Mouse (Mus musculus) cortical plate, adult 2 months (tissue): ENCODE measurements around the gene Gtpbp10. TPM values are rescaled to one million over a fixed set of nuclear protein-coding genes. Genes with fewer than 3 reads are reported as not detected.

Experiments
- H3K27ac ChIP-seq: fragments of 200-500 bp; 2 replicates; pipeline ENCODE4 v1.5.1; 2012; ENCODE audit warnings: low read length, control low read depth, inconsistent platforms; ENCODE audit not compliant: insufficient read depth
- H3K4me1 ChIP-seq: fragments of 200-500 bp; 2 replicates; pipeline ENCODE4 v1.6.1; 2011; ENCODE audit warnings: low read length; ENCODE audit not compliant: control insufficient read depth, insufficient read depth
- H3K4me3 ChIP-seq: fragments of 200-500 bp; 2 replicates; pipeline ENCODE4 v1.5.1; 2011; ENCODE audit warnings: mild to moderate bottlenecking, low read length, control low read depth; ENCODE audit not compliant: insufficient read depth
- CTCF ChIP-seq: fragments of 200-500 bp; IDR thresholded peaks from 2 replicates; pipeline ENCODE4 v1.5.1; 2011; ENCODE audit warnings: mild to moderate bottlenecking, control low read depth, low read length; ENCODE audit not compliant: insufficient read depth; ENCODE audit errors: extremely low read depth
- POLR2A ChIP-seq: fragments of 200-500 bp; IDR thresholded peaks from 2 replicates; pipeline ENCODE4 v1.6.1; 2011; ENCODE audit warnings: mild to moderate bottlenecking, low read length, control low read depth; ENCODE audit not compliant: insufficient read depth; ENCODE audit errors: extremely low read depth
- polyA plus RNA-seq: library from polyadenylated mRNA; depleted of rRNA; stranded (reverse); fragments of >200 nt; gene quantifications from 2 replicates; pipeline ENCODE4 v1.2.3, GENCODE M21; 2012; rRNA removed

Gtpbp10 gene
- 8.2 and 8.7 TPM in 2 replicates for polyA plus RNA-seq

DNA sequence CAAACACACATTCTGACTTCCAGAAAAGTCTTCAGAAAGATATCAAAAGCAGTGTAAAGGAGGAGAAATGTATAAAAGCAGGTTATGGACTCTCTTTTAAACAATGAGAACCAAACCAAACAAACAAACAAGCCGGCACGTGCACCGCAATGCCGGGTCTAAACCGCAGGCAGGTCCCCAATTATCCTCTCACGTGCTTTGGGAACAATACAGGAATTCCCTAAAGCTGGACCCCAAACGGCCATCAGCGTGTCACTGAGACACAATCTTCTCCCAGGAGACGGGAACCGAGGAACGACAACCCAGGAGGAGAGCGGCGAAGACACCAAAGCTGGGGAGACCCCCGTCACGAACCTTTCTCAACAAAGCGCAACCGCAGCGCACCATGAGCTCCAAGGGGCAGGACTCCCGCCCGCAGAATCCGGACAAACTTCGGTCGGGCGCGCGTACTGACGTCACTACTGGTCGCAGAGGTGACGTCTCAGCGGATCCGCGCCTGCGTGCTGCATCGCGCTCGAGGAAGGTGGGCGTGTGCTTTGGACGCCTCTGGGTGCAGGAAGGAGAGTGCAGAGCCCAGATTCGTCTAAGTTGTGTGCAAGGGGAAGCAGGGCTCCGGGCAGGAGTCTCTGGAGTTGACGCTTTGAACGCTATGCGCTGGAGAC is at the start of gene Gtpbp10:
Gene Gtpbp10 (minus strand): TSS at position 460 of the 662 bp plus-strand sequence.
- no peaks in the 10 kb centered on the region for H3K4me1 ChIP-seq
- peak; percentile 91 for TF ChIP-seq POLR2A
- no peak for TF ChIP-seq CTCF
- peak within 1 kb of the TSS; percentile 64 for H3K4me3 ChIP-seq
- no peak within 1 kb of the TSS for H3K27ac ChIP-seq

DNA sequence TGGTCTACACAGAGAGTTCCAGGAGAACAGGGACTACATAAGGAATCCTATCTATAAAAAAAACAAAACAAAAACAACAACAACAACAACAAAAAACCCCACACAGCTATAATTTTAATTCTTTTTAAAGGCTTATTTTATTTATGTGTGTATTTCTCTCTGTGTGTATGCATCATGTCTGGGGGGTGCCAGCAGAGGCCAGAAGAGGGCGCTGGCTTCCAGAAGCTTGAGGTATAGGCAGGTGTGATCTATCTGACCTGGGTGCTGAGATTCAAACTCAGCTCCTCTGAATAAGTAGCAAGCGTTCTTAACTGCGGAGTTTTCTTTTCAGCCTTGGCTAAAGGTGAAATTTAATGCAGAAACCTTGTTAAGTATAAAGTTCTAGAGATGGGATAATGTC is 28.3 kb upstream of the Gtpbp10 start:
- no peaks in the 10 kb centered on the region for H3K4me1 ChIP-seq
- H3K27ac ChIP-seq: no peak overlapping the region
- no peak overlapping the region for H3K4me3 ChIP-seq
- TF ChIP-seq POLR2A (no peak), CTCF (no peak)

DNA sequence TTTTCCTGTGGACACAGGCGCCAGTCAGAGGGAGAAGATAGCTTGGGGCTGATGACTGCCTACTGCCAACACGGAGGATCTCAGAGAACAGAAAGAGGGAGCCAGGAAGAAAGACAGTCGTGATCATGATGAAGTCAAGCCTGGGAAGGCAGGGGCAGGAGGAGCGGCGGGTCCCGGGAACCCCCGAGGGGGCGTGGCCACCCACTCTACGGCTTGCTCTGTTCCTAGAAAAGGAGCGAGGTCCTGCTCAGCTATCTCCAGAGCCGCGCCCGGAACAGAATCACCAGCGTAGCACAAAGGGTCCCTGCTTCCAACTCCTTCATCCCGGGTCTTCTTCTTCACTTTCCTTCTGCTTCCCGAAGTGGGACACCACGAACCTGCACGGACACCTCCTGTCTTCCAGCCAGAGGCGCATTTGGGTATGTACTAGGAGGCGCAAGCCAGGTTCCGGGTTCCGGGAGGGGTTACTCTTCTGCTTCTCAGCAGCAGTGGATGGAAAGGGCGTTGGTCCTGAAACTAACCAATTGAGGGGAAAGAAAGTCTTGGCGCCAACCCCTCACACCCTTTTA is 14.5 kb upstream of the Gtpbp10 start, which contains the start of gene Gm8773:
Gene Gm8773 (plus strand): TSS at position 51 of the 569 bp plus-strand sequence.
- Histone ChIP-seq H3K4me3 (peak within 1 kb of the TSS; percentile 53), H3K27ac (no peak within 1 kb of the TSS)

GRCm38 (mm10) chr5:5562435-5562834 is 3.1 kb upstream of the Gtpbp10 start:
- no peak for TF ChIP-seq POLR2A
- no peak overlapping the region for H3K4me3 ChIP-seq

More for the DNA sequence above, 14.5 kb upstream of the Gtpbp10 start, which contains the start of gene Gm8773:
- no peaks in the 10 kb centered on the region for H3K4me1 ChIP-seq
- TF ChIP-seq POLR2A: no peak
- TF ChIP-seq CTCF: no peak

DNA sequence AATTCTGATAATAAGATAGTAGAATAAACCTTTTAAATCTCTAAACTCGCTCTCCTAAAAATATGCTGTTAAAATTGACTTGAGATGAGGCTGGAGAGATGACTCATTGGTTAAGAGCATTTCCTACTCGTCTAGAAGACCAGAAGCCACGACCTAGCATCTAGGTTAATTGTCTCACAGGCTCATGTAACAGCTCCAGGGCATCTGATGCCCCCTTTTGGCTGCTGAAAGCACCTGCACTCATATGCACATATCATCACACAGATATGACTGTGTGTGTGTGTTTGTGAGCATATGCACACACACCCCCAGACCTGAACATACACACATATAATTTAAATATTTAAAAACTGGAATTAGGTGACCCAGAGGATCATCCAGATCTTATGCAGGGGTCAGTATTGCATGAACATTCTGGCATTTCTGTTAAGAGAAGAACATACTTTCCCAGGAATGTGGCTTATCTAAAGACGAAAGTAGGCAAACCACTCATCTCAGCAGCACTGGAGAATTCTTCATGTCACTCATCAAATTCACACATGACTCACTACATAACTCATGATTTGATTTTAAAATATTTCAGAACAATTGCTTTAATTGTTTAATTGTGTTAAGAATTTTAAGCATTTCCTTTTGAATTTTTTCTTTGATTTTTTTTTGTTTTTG is 1.8 kb upstream of the Gtpbp10 start:
- TF ChIP-seq CTCF (no peak), POLR2A (no peak)

More at GRCm38 (mm10) chr5:5562435-5562834, 3.1 kb upstream of the Gtpbp10 start:
- H3K27ac ChIP-seq: no peak overlapping the region
- no peaks in the 10 kb centered on the region for H3K4me1 ChIP-seq

DNA sequence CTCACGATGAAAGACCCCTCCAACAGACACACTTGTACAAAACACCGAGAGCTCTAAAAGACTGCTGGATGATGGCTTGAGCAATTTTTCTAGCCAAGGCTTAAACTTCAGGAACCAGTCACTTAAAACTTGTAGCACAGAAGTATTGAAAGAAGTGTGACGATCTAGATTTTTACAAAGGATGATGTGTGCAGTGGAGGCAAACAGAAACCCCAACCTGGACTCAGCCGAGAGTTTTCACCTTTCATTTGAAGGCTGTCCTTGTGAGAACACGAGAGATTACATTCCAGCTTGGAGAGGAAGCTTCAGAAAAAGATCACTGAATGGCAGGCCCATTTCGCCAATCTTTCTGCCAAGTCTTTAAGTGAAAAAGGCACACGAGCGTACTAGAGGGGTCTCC is 460 bp upstream of the Gtpbp10 start:
- no peak for TF ChIP-seq POLR2A
- no peak for TF ChIP-seq CTCF
- no peaks in the 10 kb centered on the region for H3K4me1 ChIP-seq
- no peak overlapping the region for H3K27ac ChIP-seq
- peak overlapping the region; percentile 64 for H3K4me3 ChIP-seq

More for the DNA sequence above, 1.8 kb upstream of the Gtpbp10 start:
- no peak overlapping the region for H3K27ac ChIP-seq
- H3K4me3 ChIP-seq: no peak overlapping the region
- H3K4me1 ChIP-seq: no peaks in the 10 kb centered on the region

DNA sequence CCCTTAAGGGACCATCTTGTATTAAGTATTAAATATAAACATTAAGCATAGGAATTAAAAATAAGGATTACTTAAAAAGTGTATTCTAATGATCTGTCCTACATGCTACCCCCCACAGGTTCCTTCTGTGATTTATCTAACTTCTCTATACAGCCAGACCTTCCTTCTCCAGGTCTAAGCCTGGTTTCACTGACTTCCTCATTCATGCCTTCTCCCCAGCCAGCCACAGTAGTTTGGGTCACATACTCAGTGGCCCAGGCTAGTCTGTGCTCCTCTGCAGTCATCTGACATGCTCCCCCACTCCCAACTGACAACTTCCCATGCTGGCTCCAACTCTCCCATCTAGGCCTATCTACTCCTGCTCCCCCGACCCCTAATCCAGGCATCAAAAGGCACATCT is 8.2 kb downstream of the Gtpbp10 start:
- TF ChIP-seq CTCF (no peak), POLR2A (no peak)
- Histone ChIP-seq H3K27ac (no peak overlapping the region), H3K4me3 (no peak overlapping the region), H3K4me1 (no peaks in the 10 kb centered on the region)

- Histone ChIP-seq H3K4me3 (no peak overlapping the region), H3K27ac (no peak overlapping the region), H3K4me1 (no peaks in the 10 kb centered on the region)
- TF ChIP-seq POLR2A (no peak), CTCF (no peak)
These were observed 19.0 kb downstream of the Gtpbp10 start for GRCm38 (mm10) chr5:5540385-5540784.

DNA sequence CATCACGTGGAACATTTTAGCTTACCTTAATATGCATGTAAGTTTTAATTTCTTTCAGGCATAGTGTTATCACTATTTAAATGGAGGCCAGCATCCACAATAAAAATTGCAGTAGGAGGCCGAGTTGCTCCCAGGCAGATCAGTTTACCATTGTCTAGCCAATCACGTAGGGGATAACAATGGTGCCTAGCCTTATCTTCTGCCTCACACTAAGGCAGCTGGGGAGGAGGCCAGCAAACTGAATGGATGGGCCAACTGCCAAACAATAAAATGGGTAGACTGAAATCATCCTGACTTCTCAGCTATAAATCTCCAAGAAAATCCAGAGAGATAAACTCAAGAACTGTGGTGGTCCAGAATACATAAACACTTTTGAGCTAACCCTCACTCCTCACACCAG is 19.6 kb downstream of the Gtpbp10 start:
- H3K4me3 ChIP-seq: no peak overlapping the region
- TF ChIP-seq CTCF (no peak), POLR2A (no peak)
- no peaks in the 10 kb centered on the region for H3K4me1 ChIP-seq
- H3K27ac ChIP-seq: no peak overlapping the region
